Mouse (Mus musculus): ENCODE results near the gene Dnajc3. TPM values are rescaled to one million over a fixed set of nuclear protein-coding genes. Genes with fewer than 3 reads are reported as not detected.

The Dnajc3 gene
- polyA plus RNA-seq, 1 experiment from 2014 or later = 60.4 TPM

DNA sequence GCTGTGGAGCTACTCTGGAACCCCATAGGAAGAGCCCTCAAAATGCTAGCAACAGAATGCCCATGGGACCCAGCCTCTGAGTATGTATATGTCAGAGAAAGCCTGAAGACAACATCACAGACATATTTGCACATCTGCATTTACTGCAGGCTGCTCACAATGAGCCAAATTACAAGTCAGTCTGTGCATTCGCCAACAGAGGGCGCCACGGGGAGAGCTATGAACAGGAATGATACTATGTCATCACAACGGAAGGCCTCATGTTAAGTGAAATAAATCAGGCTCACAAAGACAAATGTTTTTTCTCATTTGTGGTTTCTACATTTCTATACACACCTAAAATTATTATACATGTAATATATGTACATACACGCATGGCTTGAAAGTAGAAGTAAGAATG lies 88.1 kb downstream of the Dnajc3 start:
- ATAC-seq (ENCODE audit: borderline replicate concordance, extremely low read depth, low FRiP score, low TSS enrichment) = no peak
- H3K4me3 ChIP-seq = no peak overlapping the region
- WGBS = 65% methylated on average over 5 of the region's 5 CpGs
- no peaks in the 10 kb centered on the region for H3K9me3 ChIP-seq
- no peak overlapping the region for H3K4me2 ChIP-seq
- peaks cover 13% of the 10 kb centered on the region for H3K36me3 ChIP-seq
- no peaks in the 10 kb centered on the region for H3K4me1 ChIP-seq
- H3K27ac ChIP-seq = no peak overlapping the region
- no peak overlapping the region for H3K9ac ChIP-seq
- H3K27me3 ChIP-seq = no peaks in the 10 kb centered on the region

DNA sequence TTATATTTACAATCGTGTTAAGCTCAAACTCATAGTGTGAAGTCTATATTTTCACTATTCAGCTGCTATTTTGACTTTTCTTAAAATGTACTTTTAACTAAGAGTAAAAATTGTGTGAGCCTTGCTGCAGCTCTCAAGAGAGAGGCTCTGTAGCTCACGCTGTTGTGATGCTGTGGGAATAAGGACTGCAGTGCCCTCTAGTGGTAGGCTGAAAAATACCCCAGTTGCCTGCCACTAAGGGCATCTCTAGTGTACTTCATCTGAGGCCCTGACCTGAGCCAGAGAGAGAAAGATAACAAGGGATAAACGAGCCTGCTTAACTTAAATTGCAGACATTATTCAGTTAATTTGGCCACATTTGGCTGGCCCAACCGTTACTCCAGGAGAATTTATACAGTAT lies 89.4 kb downstream of the Dnajc3 start:
- H3K9ac ChIP-seq = no peak overlapping the region
- peaks cover 20% of the 10 kb centered on the region for H3K36me3 ChIP-seq
- H3K4me1 ChIP-seq = no peaks in the 10 kb centered on the region
- H3K4me2 ChIP-seq = no peak overlapping the region
- H3K9me3 ChIP-seq = no peaks in the 10 kb centered on the region
- no peak overlapping the region for H3K27ac ChIP-seq
- WGBS = 39% methylated on average over 4 of the region's 4 CpGs
- H3K4me3 ChIP-seq = no peak overlapping the region
- no peaks in the 10 kb centered on the region for H3K27me3 ChIP-seq
- no peak for ATAC-seq (ENCODE audit: borderline replicate concordance, extremely low read depth, low FRiP score, low TSS enrichment)

DNA sequence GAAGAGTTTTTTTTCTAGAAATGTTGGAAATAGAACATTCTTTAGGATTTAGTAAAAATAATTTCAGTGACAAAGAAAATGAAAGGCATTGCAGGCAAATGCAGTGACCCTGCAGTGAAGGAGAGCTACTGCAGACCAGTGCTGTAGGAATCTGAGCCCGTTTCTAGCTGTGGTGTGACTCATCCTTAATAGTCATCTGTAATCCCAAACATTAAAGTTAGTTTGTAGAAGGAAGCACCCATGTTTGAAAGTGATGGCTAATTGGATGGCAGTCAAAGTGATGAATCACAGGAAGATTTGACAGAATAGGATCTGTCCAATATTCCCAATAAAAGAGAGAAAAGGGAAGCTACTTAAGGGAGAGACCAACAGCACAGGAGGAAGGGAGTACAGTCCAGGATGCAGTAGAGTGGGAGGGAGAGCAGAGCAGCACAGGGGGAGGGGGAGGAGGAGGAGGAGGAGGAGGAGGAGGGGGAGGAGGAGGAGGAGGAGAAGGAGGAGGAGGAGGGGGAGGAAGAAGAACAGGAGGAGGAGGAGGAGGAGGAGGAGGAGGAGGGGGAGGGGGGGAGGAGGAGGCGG lies 90.0 kb downstream of the Dnajc3 start:
- no peaks in the 10 kb centered on the region for H3K27me3 ChIP-seq
- H3K4me2 ChIP-seq = no peak overlapping the region
- no peak overlapping the region for H3K4me3 ChIP-seq
- H3K36me3 ChIP-seq = peaks cover 20% of the 10 kb centered on the region
- no peaks in the 10 kb centered on the region for H3K4me1 ChIP-seq
- 48% methylated on average over 2 of the region's 2 CpGs for WGBS
- no peak overlapping the region for H3K27ac ChIP-seq
- no peaks in the 10 kb centered on the region for H3K9me3 ChIP-seq
- ATAC-seq (ENCODE audit: borderline replicate concordance, extremely low read depth, low FRiP score, low TSS enrichment) = no peak
- no peak overlapping the region for H3K9ac ChIP-seq

Other genes starting within 250 kb of the Dnajc3 start
- 2.0 and 2.3 TPM in 2 replicates for gene Abcc4, start 231.8 kb upstream of the Dnajc3 start, polyA plus RNA-seq (2015; fragmentation: Nextera tagmentation; extraction: Ambion mirVana)
- gene Cldn10, start 150.1 kb upstream of the Dnajc3 start, polyA plus RNA-seq (2015; fragmentation: Nextera tagmentation; extraction: Ambion mirVana) = 72.3 and 73.8 TPM in 2 replicates
- 16.7 and 18.2 TPM in 2 replicates for gene Dzip1, start 12.5 kb upstream of the Dnajc3 start, polyA plus RNA-seq (2015; fragmentation: Nextera tagmentation; extraction: Ambion mirVana)
- 12.6 and 20.3 TPM in 2 replicates for gene Uggt2, start 161.5 kb downstream of the Dnajc3 start, polyA plus RNA-seq (2015; fragmentation: Nextera tagmentation; extraction: Ambion mirVana)
- 1.1 and 1.8 TPM in 2 replicates for gene Hs6st3, start 200.4 kb downstream of the Dnajc3 start, polyA plus RNA-seq (2015; fragmentation: Nextera tagmentation; extraction: Ambion mirVana)

Data from lung, embryonic 15.5 days (tissue).